ENCODE assay signal across 7 mouse cellular contexts in the genomic region with DNA sequence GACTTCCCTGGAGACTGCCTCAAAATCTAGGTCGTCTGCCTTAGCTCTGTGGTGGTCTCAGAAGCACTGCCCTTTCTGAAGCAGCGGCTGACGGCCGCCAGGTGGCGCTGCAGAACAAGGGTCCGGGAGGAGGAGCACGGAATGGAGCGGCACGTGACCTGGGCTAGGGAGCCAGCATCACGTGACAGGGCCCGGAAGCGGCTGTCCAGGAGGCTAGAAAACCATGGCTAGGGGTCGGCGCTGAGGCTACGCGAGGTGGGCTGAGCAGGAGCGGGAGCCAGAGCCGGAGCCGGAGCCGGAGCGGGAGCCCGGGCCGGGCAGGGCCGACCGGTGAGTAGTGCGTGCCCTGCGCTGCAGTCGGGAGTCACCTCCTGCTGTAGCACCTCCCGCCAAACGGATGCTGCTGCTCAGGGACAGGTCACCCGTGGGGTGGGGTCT. TPM values are rescaled to one million over a fixed set of nuclear protein-coding genes. Genes with fewer than 3 reads are reported as not detected.
DNase-seq lines count a peak whose midpoint lies in the region; ATAC-seq lines count a peak whose summit lies in the region.

Slc36a1 (plus strand) TSS at position 192 of the 438 bp plus-strand sequence.

- H3K36me3 ChIP-seq in limb, embryonic 10.5 days, result no peaks in the 10 kb centered on the region
- H3K36me3 ChIP-seq in midbrain, embryonic 13.5 days, result no peaks in the 10 kb centered on the region

- peaks cover 15% of the 10 kb centered on the region for H3K4me1 ChIP-seq in limb, embryonic 10.5 days
- peaks cover 26% of the 10 kb centered on the region for H3K4me1 ChIP-seq in midbrain, embryonic 13.5 days (replicated peaks)

- H3K9me3 ChIP-seq in limb, embryonic 10.5 days (replicated peaks), result no peaks in the 10 kb centered on the region
- H3K9me3 ChIP-seq in midbrain, embryonic 13.5 days, result no peaks in the 10 kb centered on the region

- H3K9ac ChIP-seq in midbrain, embryonic 13.5 days (replicated peaks), result peak within 1 kb of the TSS; percentile 85

- peak; percentile 68 for ATAC-seq in granulocyte monocyte progenitor cell, adult 5-6 weeks (replicated peaks; ENCODE audit: poor library complexity, severe bottlenecking)
- peak; percentile 94 for ATAC-seq in midbrain, embryonic 13.5 days

- under 1% methylated on average over 31 of the region's 31 CpGs for WGBS in limb, embryonic 10.5 days
- under 1% methylated on average over 28 of the region's 31 CpGs for WGBS in midbrain, embryonic 13.5 days

- no peaks in the 10 kb centered on the region for H3K27me3 ChIP-seq in limb, embryonic 10.5 days (ENCODE audit: low read depth, poor library complexity, severe bottlenecking)
- no peaks in the 10 kb centered on the region; the same call in 1 of the 2 replicates for H3K27me3 ChIP-seq in midbrain, embryonic 13.5 days

- H3K4me3 ChIP-seq in limb, embryonic 10.5 days, result peak within 1 kb of the TSS; percentile 76
- peak within 1 kb of the TSS; percentile 88 for H3K4me3 ChIP-seq in midbrain, embryonic 13.5 days (replicated peaks)

- DNase-seq in adrenal gland, adult 8-10 months, result peak; percentile 89
- DNase-seq in embryo, embryonic 9.5 days (ENCODE audit: extremely low spot score), result peak; percentile 92
- DNase-seq in kidney, adult 11 months, result peak; percentile 89
- DNase-seq in limb, embryonic 10.5 days (ENCODE audit: low spot score), result peak; percentile 99
- DNase-seq in spleen, adult 12 weeks (ENCODE audit: low spot score), result peak; percentile 83

- peak within 1 kb of the TSS; percentile 78 for H3K27ac ChIP-seq in limb, embryonic 10.5 days
- peak within 1 kb of the TSS; percentile 44; the same call in 1 of the 2 replicates for H3K27ac ChIP-seq in midbrain, embryonic 13.5 days

- H3K4me2 ChIP-seq in midbrain, embryonic 13.5 days (replicated peaks), result peak within 1 kb of the TSS; percentile 98

RNA-seq across cellular contexts. Expression of gene Slc36a1, which starts in this region (rescaled TPM):
- total RNA-seq in adrenal gland, adult 8-10 months (2022), result 10 to 100 TPM; 24.4 to 27.7 (median 24.6) TPM
- 52.6 and 53.3 TPM in 2 replicates for total RNA-seq in granulocyte monocyte progenitor cell, adult 5-6 weeks (2014; fragmentation: Nextera tagmentation)
- 11.4 and 12.9 TPM in 2 replicates for total RNA-seq in granulocyte monocyte progenitor cell, adult 5-6 weeks (2017)
- polyA plus RNA-seq in limb, embryonic 10.5 days (2016; fragmentation: Nextera tagmentation; extraction: Ambion mirVana), result 1.2 TPM in 2 replicates
- 2.7 and 2.8 TPM in 2 replicates for polyA plus RNA-seq in midbrain, embryonic 13.5 days (2015; fragmentation: Nextera tagmentation; extraction: Ambion mirVana)

Comparison
In these comparisons a context has a peak if more than half of its experiments do, and no peak if none do; other contexts are left out.
1. Peak in every context shown above with its lines: DNase-seq, ATAC-seq, H3K4me3 ChIP-seq and H3K27ac ChIP-seq.